Mouse (Mus musculus) embryonic facial prominence, embryonic 15.5 days (tissue): ENCODE results near the gene Ackr2. TPM values are rescaled to one million over a fixed set of nuclear protein-coding genes. Genes with fewer than 3 reads are reported as not detected.

ENCODE experiments used
- ATAC-seq: fragments of 200-750 bp; cut with Nextera tagmentation; 2 replicates; pipeline ENCODE4 v1.8.0; 2017; ENCODE audit warnings: low read depth, moderate TSS enrichment; ENCODE audit not compliant: insufficient number of reproducible peaks, low FRiP score, low TSS enrichment
- H3K27ac ChIP-seq: fragments of 300-500 bp; sonication (generic); replicated peaks from 2 replicates; pipeline ENCODE4 v1.5.1; 2015; ENCODE audit warnings: mild to moderate bottlenecking, inconsistent platforms
- H3K27me3 ChIP-seq: fragments of 300-500 bp; sonication (generic); 2 replicates; pipeline ENCODE4 v1.6.1; 2015; ENCODE audit warnings: inconsistent platforms
- H3K36me3 ChIP-seq: fragments of 300-500 bp; sonication (generic); 2 replicates; pipeline ENCODE4 v1.6.1; 2015; ENCODE audit warnings: mild to moderate bottlenecking, inconsistent platforms
- H3K4me1 ChIP-seq: fragments of 300-500 bp; sonication (generic); 2 replicates; pipeline ENCODE4 v1.6.1; 2015; ENCODE audit warnings: inconsistent platforms
- H3K4me2 ChIP-seq: fragments of 300-500 bp; sonication (generic); replicated peaks from 2 replicates; pipeline ENCODE4 v1.6.1; 2015; ENCODE audit warnings: mild to moderate bottlenecking, inconsistent platforms
- H3K4me3 ChIP-seq: fragments of 300-500 bp; sonication (generic); replicated peaks from 2 replicates; pipeline ENCODE4 v1.5.1; 2015; ENCODE audit warnings: mild to moderate bottlenecking, inconsistent platforms
- H3K9ac ChIP-seq: fragments of 300-500 bp; sonication (generic); 2 replicates; pipeline ENCODE4 v1.6.1; 2015; ENCODE audit warnings: inconsistent platforms
- H3K9me3 ChIP-seq: fragments of 300-500 bp; sonication (generic); replicated peaks from 2 replicates; pipeline ENCODE4 v1.6.1; 2016; ENCODE audit warnings: inconsistent platforms
- WGBS: fragments of 180-500 bp; shearing (Covaris S2); methylation state at CpG from one replicate; pipeline ENCODE4 v1.1.7; 2015; 5-methylcytosine and 5-hydroxymethylcytosine counted together
- polyA plus RNA-seq: library from polyadenylated mRNA; unstranded; fragments of >200 nt; fragmentation: Nextera tagmentation; extraction: Ambion mirVana; gene quantifications from 2 replicates; pipeline ENCODE4 v1.2.1, GENCODE M21; 2015

The Ackr2 gene
- polyA plus RNA-seq, 1 experiment from 2014 or later: 0.67 TPM

DNA sequence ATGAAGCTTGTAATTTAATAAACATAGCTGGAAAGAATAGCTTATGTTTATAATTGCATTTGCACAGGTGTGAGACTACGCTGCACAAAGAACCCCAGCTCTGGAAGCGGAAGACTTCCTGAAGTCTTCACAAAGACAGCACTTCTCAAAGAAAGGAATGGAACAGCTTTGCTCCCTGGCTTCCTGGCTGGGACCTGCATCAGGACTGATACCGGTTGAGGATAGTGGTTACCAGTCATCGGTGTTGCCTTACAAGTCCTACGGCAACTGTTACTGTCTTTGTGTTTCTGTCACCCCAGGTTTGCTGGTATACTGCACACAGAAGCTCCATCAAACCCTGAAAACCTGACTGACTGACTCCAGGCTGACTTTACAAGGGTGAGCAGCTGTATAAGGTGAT lies 28.7 kb upstream of the Ackr2 start:
- no peaks in the 10 kb centered on the region for H3K4me1 ChIP-seq
- ATAC-seq: no peak
- no peak overlapping the region for H3K4me2 ChIP-seq
- no peak overlapping the region for H3K27ac ChIP-seq
- no peaks in the 10 kb centered on the region for H3K27me3 ChIP-seq
- H3K9ac ChIP-seq: no peak overlapping the region
- WGBS: 82% methylated on average over 5 of the region's 5 CpGs
- H3K36me3 ChIP-seq: no peaks in the 10 kb centered on the region
- H3K9me3 ChIP-seq: no peaks in the 10 kb centered on the region
- no peak overlapping the region for H3K4me3 ChIP-seq

DNA sequence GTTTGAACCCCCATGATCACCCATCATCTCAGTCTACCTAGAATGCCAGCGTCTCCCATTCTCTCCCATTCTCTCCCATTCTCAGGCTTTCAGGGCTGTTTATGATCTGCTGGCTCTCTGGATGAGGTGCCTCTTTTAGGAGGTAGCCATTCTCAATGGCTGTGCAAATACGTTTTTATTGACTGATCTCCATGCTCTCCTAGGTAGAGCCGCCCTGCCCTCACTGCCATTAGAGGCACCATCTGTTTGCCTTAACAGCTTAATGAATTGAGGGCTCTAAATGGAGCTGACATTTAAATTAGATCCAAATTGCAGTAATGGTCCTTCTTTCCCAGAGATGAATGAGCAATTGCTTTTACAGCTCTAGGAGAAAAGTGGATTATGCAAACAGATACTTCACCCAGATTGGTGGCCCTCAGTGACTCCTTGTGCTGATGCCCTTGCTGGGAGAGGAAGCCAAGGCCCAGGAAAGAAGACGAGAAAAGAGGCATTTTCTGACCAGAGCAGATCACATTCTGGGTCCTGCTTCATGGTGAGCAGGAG lies 28.1 kb upstream of the Ackr2 start:
- ATAC-seq: no peak
- Histone ChIP-seq H3K4me2 (no peak overlapping the region), H3K36me3 (no peaks in the 10 kb centered on the region), H3K4me3 (no peak overlapping the region), H3K27me3 (no peaks in the 10 kb centered on the region), H3K9ac (no peak overlapping the region), H3K4me1 (no peaks in the 10 kb centered on the region), H3K27ac (no peak overlapping the region), H3K9me3 (no peaks in the 10 kb centered on the region)
- WGBS: 51% methylated on average over 4 of the region's 4 CpGs

DNA sequence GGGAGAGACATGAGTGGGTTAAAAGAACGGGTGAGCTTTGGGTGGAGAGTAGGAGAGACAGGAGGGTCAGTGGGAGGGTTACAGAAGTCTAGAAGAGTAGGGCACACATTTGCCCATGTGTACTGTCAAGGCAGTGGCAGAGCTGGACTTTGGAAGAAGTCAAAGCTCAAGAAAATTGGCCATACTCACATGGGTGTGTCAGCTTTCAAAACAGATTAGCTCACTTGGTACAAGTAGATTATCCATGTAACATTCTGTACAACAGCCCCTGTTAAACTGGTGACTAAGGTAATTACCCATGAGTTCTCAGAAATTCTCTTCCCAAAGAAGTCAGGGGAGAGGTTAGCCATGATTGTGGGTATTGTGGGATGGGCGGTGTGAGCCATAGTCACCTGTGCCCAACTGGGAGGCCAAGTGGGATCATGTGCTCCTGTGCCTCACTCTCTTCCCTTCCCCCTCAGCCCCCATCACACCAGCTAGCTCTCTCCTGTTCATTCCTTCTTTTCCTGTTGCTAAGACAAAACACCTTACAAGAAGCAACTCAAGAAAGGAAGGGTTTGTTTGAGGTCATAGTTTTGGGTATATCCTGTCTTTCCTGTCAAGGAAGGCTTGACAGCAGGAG lies 26.0 kb upstream of the Ackr2 start:
- Histone ChIP-seq H3K4me2 (no peak overlapping the region), H3K27ac (no peak overlapping the region), H3K9me3 (no peaks in the 10 kb centered on the region), H3K4me1 (no peaks in the 10 kb centered on the region), H3K4me3 (no peak overlapping the region), H3K36me3 (no peaks in the 10 kb centered on the region), H3K27me3 (no peaks in the 10 kb centered on the region), H3K9ac (no peak overlapping the region)
- 82% methylated on average over 2 of the region's 2 CpGs for WGBS
- no peak for ATAC-seq

DNA sequence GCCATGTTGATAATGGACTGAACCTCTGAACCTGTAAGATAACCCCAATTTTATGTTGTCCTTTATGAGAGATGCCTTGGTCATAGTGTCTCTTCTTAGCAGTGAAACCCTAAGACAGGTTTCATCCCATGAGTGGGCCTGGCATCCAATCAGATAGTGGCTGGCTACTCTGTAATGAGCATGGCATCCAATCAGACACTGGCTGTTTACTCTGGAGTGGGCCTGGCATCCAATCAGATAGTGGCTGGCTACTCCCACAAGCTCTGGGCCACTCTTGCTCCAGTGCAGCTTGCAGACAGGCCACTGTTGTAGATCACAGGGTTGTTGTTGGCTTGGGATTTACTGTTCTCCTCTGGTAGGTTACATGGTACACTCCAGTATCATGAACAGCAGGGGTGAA lies 24.6 kb upstream of the Ackr2 start:
- H3K27ac ChIP-seq: no peak overlapping the region
- H3K27me3 ChIP-seq: no peaks in the 10 kb centered on the region
- no peak overlapping the region for H3K9ac ChIP-seq
- H3K4me1 ChIP-seq: no peaks in the 10 kb centered on the region
- ATAC-seq: no peak
- no peak overlapping the region for H3K4me2 ChIP-seq
- H3K4me3 ChIP-seq: no peak overlapping the region
- no peaks in the 10 kb centered on the region for H3K36me3 ChIP-seq
- H3K9me3 ChIP-seq: no peaks in the 10 kb centered on the region

DNA sequence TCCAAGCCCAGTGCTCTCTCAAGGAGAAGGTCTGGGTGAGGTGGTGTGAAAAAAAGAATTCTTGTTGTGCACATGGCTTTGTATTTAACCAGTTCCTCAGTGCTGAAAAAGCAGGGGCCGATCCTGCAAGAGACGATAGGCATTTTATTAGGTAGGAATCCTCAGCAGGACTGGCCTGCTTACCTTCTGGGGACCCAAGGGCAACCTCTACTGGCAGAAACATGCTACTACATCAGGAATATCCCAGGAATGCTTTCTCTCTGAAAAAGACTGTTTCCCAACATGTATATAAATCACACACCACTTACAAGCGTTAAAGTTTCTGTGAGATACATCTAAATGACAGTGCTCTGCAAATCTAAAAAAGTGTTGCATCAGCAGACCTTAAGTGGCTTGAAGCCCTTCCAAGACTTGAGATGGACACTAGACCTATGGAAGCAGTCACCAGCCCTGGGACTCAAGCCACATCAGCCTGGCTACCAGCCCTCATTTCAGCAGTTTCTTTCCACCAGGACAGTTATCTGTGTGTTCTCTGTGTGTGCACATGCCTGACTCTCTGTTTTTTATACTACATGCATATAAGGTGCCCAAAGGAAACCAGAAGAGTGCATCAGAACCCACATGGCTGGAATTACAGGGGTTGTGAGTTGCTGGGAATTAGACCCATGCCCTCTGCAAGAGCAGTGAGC lies 21.0 kb upstream of the Ackr2 start:
- H3K9me3 ChIP-seq: no peaks in the 10 kb centered on the region
- no peak overlapping the region for H3K4me3 ChIP-seq
- no peak overlapping the region for H3K27ac ChIP-seq
- no peaks in the 10 kb centered on the region for H3K27me3 ChIP-seq
- no peak overlapping the region for H3K4me2 ChIP-seq
- 0 out of 2 replicates have a peak, but pooled peaks cover 4% of the 10 kb centered on the region for H3K4me1 ChIP-seq
- no peaks in the 10 kb centered on the region for H3K36me3 ChIP-seq
- WGBS: 17% methylated on average over 3 of the region's 3 CpGs
- no peak for ATAC-seq
- no peak overlapping the region for H3K9ac ChIP-seq

DNA sequence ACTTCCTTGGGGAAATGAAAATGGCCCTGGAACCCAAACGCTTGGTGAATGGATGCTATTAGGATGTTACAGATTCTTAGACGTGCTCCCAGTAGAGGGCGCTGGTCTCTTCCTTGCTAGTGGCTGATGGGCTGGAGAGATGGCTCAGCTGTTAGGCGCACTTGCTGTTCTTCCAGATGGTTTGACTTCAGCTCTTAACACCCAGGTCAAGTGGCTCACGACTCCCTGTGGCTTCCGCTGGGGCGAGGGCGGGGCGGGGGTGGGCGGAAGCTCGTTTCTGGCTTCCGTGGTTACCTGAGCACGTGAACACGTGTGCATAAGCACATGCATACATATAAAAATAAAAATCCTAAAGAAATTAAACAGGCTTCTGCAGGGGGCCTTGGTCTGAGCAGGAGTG lies 17.3 kb upstream of the Ackr2 start:
- Histone ChIP-seq H3K9ac (no peak overlapping the region), H3K4me2 (0 out of 2 replicates have a peak overlapping the region, but pooled peaks have one; percentile 17), H3K36me3 (no peaks in the 10 kb centered on the region), H3K4me3 (no peak overlapping the region), H3K27ac (no peak overlapping the region), H3K9me3 (no peaks in the 10 kb centered on the region), H3K4me1 (0 out of 2 replicates have a peak, but pooled peaks cover 4% of the 10 kb centered on the region), H3K27me3 (no peaks in the 10 kb centered on the region)
- ATAC-seq: no peak
- WGBS: 32% methylated on average over 14 of the region's 14 CpGs

DNA sequence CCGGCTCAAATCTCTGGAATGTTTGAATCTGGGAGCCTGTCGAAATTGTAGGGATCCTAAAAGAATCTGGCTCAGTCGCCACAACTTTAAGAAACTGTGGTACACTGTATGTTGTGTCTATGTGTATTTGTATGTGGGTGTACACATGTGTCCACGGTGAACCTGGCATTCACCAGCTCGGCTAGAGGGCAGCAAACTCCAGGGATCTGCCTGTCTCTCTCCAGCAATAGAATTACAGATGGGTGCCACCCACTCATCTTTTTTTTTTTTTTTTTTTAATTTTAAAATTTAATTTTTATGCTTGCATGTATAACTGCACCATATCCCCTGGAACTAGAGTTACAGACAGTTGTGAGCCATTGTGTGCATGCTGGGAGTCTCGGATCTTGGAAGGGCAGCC lies 16.9 kb upstream of the Ackr2 start:
- Histone ChIP-seq H3K27me3 (no peaks in the 10 kb centered on the region), H3K4me2 (no peak overlapping the region), H3K36me3 (no peaks in the 10 kb centered on the region), H3K4me1 (0 out of 2 replicates have a peak, but pooled peaks cover 4% of the 10 kb centered on the region), H3K9ac (no peak overlapping the region), H3K27ac (no peak overlapping the region), H3K9me3 (no peaks in the 10 kb centered on the region), H3K4me3 (no peak overlapping the region)
- WGBS: 62% methylated on average over 6 of the region's 6 CpGs
- no peak for ATAC-seq

DNA sequence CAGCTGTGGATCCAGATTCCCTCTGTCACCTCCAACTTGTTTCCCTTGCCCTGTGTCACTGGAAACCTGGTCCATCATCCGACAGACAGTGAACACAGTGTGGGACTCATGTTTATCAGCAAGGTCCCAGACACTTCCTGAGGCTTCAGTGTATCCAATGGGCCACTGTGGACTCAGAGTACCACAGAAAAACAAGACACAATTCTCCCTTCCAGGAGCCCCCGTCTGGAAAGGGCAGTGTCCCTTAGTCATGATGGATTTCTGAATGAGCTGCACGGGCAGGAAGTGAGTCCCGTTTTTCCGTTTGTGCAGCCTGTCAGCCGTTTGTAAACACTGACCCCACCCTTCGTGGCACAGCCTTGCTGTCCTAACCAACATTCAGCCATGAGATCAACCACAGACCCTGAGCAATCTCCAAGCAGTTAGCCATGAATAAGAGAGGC lies 16.1 kb upstream of the Ackr2 start:
- no peak for ATAC-seq

DNA sequence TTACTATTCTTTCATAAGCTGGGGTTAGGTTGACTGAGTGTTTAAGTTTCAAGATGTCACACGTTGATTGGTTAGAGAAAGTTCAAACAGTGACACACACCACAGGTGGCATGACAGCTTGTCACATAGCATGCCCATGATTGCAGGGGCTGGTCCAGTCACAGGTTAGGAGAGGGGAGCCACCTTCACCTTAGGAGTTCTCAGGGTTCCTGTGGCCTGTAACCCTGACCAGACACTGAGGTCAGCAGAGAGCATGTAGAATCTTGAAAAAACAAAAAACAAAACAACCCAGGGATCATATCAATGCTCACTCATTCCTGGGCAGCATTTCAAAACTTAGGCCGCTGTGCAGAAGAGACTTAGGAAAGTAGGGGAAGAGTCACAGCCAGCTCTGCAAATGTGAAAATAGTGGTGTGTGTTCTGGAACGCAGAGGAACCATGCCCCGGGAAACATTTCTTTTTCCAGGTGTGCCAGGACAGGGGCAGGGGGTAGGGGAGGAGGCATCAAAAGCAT lies 8.2 kb upstream of the Ackr2 start:
- H3K27me3 ChIP-seq: no peaks in the 10 kb centered on the region
- H3K4me1 ChIP-seq: peaks cover 10% of the 10 kb centered on the region
- no peak overlapping the region for H3K9ac ChIP-seq
- no peak overlapping the region for H3K4me3 ChIP-seq
- no peaks in the 10 kb centered on the region for H3K9me3 ChIP-seq
- no peaks in the 10 kb centered on the region for H3K36me3 ChIP-seq
- no peak for ATAC-seq
- peak overlapping the region; percentile 25; the same call in 1 of the 2 replicates for H3K4me2 ChIP-seq
- H3K27ac ChIP-seq: no peak overlapping the region; the same call in 1 of the 2 replicates
- WGBS: 54% methylated on average over 4 of the region's 4 CpGs

More for the DNA sequence above, 16.1 kb upstream of the Ackr2 start:
- Histone ChIP-seq H3K27me3 (no peaks in the 10 kb centered on the region), H3K36me3 (no peaks in the 10 kb centered on the region), H3K4me1 (0 out of 2 replicates have a peak, but pooled peaks cover 4% of the 10 kb centered on the region), H3K4me2 (no peak overlapping the region), H3K4me3 (no peak overlapping the region), H3K27ac (no peak overlapping the region), H3K9me3 (no peaks in the 10 kb centered on the region), H3K9ac (no peak overlapping the region)
- WGBS: 56% methylated on average over 7 of the region's 7 CpGs

DNA sequence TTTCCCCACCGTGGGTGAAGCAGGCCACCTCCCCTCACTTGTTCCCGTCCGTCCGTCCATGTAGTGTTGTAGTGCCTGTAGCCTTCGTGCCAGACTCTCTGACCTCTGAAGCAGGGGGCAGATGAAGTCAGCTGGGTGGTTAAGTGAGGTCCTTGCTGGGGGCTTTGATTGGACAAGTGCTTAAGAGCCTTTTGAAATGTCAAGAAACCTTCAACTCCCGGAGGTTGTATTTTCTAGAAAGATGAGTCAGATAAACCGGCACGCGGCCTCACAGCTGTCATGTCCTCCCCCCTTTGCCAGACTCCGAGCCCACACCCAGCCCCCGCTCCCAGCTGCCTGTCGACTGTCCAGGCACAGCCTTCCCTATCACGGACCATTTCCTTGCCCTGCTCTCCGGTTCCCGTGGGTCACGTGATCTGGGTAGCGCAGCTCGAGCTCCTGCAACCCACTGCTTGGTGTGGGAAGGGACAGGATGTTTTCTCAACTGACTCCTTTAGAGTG lies 7.7 kb upstream of the Ackr2 start:
- WGBS: 29% methylated on average over 18 of the region's 18 CpGs
- H3K27me3 ChIP-seq: no peaks in the 10 kb centered on the region
- no peak overlapping the region for H3K4me3 ChIP-seq
- H3K9me3 ChIP-seq: no peaks in the 10 kb centered on the region
- H3K27ac ChIP-seq: no peak overlapping the region; the same call in 1 of the 2 replicates
- H3K9ac ChIP-seq: no peak overlapping the region
- peak overlapping the region; percentile 25 for H3K4me2 ChIP-seq
- H3K36me3 ChIP-seq: no peaks in the 10 kb centered on the region
- peak; percentile 75 for ATAC-seq
- H3K4me1 ChIP-seq: peaks cover 10% of the 10 kb centered on the region

DNA sequence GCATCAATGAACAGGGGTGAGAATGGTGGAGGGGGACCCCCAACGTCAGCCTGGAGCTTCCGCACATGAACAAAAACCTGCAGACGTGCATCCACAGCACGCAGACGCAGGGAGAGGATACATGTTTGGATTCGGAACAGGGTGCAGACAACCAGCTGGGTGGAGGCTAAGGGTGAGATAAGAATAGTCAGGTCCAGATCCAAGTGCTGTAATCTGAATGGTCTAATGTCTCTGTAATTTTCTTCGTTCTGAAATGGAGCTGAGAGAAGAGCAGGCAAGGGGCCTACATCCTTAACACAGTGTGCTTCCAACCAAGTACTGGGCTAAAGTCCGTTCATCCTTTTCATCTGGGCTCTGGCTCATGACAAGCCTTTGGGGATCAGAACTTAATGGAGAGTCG lies 6.9 kb upstream of the Ackr2 start:
- ATAC-seq: no peak
- Histone ChIP-seq H3K4me2 (no peak overlapping the region), H3K9ac (no peak overlapping the region), H3K27ac (no peak overlapping the region), H3K27me3 (no peaks in the 10 kb centered on the region), H3K9me3 (no peaks in the 10 kb centered on the region), H3K4me1 (peaks cover 10% of the 10 kb centered on the region), H3K36me3 (no peaks in the 10 kb centered on the region), H3K4me3 (no peak overlapping the region)
- 86% methylated on average over 9 of the region's 9 CpGs for WGBS
